Mouse (Mus musculus) forebrain, embryonic 11.5 days (tissue): ENCODE measurements around the gene Fam114a1. TPM values are rescaled to one million over a fixed set of nuclear protein-coding genes. Genes with fewer than 3 reads are reported as not detected.

Source experiments
- ATAC-seq: fragments of 200-750 bp; cut with Nextera tagmentation; replicated peaks from 2 replicates; pipeline ENCODE4 v1.8.0; 2017; ENCODE audit warnings: moderate TSS enrichment; ENCODE audit not compliant: low FRiP score
- DNase-seq: peaks from one replicate; pipeline ENCODE4 v3.0.0-alpha.2; 2017; ENCODE audit warnings: low spot score
- H3K27ac ChIP-seq: fragments of 300-500 bp; sonication (generic); 2 replicates; pipeline ENCODE4 v1.5.1; 2014; ENCODE audit warnings: low read depth, low read length
- H3K27me3 ChIP-seq: fragments of 300-500 bp; sonication (generic); 2 replicates; pipeline ENCODE4 v1.6.1; 2014; ENCODE audit warnings: mild to moderate bottlenecking, low read length, mixed read lengths; ENCODE audit not compliant: control insufficient read depth, insufficient read depth
- H3K36me3 ChIP-seq: fragments of 300-500 bp; sonication (generic); 2 replicates; pipeline ENCODE4 v1.6.1; 2014; ENCODE audit warnings: mild to moderate bottlenecking, low read length, moderate library complexity, mixed read lengths; ENCODE audit not compliant: control insufficient read depth, insufficient read depth
- H3K4me1 ChIP-seq: fragments of 300-500 bp; sonication (generic); replicated peaks from 2 replicates; pipeline ENCODE4 v1.6.1; 2014; ENCODE audit warnings: low read length, mixed read lengths; ENCODE audit not compliant: control insufficient read depth, insufficient read depth
- H3K4me2 ChIP-seq: fragments of 300-500 bp; sonication (generic); 2 replicates; pipeline ENCODE4 v1.6.1; 2014; ENCODE audit warnings: low read depth, mild to moderate bottlenecking, low read length, moderate library complexity, mixed read lengths; ENCODE audit not compliant: severe bottlenecking
- H3K4me3 ChIP-seq: fragments of 300-500 bp; sonication (generic); 2 replicates; pipeline ENCODE4 v1.5.1; 2014; ENCODE audit warnings: low read depth, low read length
- H3K9ac ChIP-seq: fragments of 300-500 bp; sonication (generic); 2 replicates; pipeline ENCODE4 v1.6.1; 2014; ENCODE audit warnings: low read length
- H3K9me3 ChIP-seq: fragments of 300-500 bp; sonication (generic); 2 replicates; pipeline ENCODE4 v1.6.1; 2016; ENCODE audit warnings: low read length, mixed read lengths; ENCODE audit not compliant: control insufficient read depth
- WGBS: fragments of 180-500 bp; shearing (Covaris S2); extraction: QIAGEN DNeasy Blood & Tissue Kit; methylation state at CpG from one replicate; pipeline ENCODE4 v1.1.7; 2014; 5-methylcytosine and 5-hydroxymethylcytosine counted together
- polyA plus RNA-seq: library from polyadenylated mRNA; unstranded; fragments of >200 nt; fragmentation: Nextera tagmentation; extraction: Ambion mirVana; gene quantifications from 2 replicates; pipeline ENCODE4 v1.2.1, GENCODE M21; 2014

Fam114a1 gene
- polyA plus RNA-seq, 1 experiment from 2014 or later, result 16.1 TPM

DNA sequence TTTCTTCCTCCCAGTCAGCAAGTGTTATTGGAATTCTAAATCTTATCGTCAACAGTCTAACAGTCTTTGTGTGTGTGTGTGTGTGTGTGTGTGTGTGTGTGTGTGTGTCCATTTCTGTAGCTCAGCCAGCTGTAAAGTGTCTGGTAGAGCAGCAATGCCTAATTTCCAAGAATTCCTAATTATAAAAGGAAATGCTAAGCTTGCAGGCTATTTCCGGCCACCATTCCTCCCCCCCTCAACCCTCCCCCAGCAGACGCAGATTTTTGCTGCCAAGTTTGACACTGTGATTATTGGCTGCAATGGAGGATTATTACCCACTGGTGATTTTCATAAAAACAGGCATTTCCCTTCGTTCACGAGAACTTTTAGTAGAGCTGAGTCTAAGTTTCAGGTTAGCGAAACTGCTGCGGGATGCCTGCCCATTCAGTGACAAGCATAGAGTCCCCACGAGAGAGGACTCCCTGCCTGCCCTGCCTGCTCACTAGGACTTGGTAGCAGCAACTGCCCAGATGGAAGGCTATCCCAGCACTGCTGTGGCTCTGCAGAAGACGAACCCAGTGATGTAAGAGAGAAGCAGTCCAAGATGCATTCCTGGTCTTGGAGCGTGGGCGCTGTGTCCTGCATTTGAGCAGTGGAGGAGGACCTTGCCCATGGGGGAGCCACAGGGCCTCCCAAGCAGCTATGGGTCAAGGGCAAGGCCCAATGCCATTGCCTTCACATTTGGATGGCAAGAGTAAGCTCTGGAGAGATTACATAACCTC, 69.1 kb downstream of the Fam114a1 start:
- Histone ChIP-seq H3K9me3 (no peaks in the 10 kb centered on the region), H3K27ac (no peak overlapping the region), H3K4me1 (no peaks in the 10 kb centered on the region), H3K4me3 (no peak overlapping the region), H3K4me2 (no peak overlapping the region), H3K27me3 (no peaks in the 10 kb centered on the region), H3K9ac (no peak overlapping the region), H3K36me3 (no peaks in the 10 kb centered on the region)
- DNase-seq (no peak), ATAC-seq (no peak)
- WGBS, result 83% methylated on average over 11 of the region's 11 CpGs

DNA sequence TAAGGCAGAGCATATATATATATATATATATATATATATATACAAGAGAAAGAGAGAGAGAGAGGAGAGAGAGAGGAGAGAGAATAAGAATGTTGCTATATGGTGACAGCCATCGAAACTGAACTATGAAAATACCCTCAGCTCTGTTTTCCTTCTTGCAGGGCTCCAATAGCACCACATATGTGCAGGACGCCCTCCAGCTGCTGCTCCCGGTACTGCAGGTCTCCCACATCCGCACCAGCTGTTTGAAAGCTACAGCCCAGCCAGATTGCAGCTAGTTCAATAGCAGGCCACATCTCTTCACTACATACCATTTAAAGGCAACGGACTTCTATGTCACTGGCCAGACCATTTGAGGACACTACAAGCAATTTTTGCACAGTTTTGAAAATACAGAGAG, 70.6 kb downstream of the Fam114a1 start:
- ATAC-seq, result no peak
- no peak overlapping the region for H3K27ac ChIP-seq
- H3K9me3 ChIP-seq, result no peaks in the 10 kb centered on the region
- no peaks in the 10 kb centered on the region for H3K36me3 ChIP-seq
- H3K27me3 ChIP-seq, result no peaks in the 10 kb centered on the region
- H3K4me2 ChIP-seq, result no peak overlapping the region
- no peak overlapping the region for H3K9ac ChIP-seq
- no peaks in the 10 kb centered on the region for H3K4me1 ChIP-seq
- DNase-seq, result no peak
- 75% methylated on average over 5 of the region's 5 CpGs for WGBS
- no peak overlapping the region for H3K4me3 ChIP-seq

DNA sequence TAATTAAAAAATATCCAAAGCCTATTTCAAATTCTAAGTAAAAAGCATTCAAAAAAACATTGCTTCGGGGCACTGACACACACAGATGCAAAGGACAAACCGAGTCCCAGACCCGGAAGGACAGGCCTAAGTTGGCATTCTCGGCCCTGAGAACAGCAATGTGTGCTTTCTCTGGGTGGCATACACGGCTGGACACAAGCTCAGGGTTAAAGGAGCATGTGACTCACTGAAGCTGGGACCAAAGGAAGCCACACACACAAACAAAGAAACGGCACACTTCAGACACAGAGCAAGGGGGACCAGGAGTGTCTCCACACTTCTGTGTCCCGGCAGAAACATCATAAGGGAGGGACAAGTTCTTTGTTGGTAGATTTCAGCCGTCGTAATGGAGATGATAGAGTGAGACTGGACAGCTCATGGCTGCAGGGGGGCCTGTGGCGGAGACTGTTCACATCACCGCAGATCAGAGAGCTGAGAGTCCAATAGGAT, 73.6 kb downstream of the Fam114a1 start:
- H3K9me3 ChIP-seq, result no peaks in the 10 kb centered on the region
- no peak overlapping the region for H3K4me3 ChIP-seq
- ATAC-seq, result no peak
- WGBS, result 77% methylated on average over 11 of the region's 11 CpGs
- no peaks in the 10 kb centered on the region for H3K4me1 ChIP-seq
- no peak overlapping the region for H3K9ac ChIP-seq
- no peaks in the 10 kb centered on the region for H3K36me3 ChIP-seq
- no peak overlapping the region for H3K27ac ChIP-seq
- no peak for DNase-seq
- H3K4me2 ChIP-seq, result no peak overlapping the region
- no peaks in the 10 kb centered on the region for H3K27me3 ChIP-seq

DNA sequence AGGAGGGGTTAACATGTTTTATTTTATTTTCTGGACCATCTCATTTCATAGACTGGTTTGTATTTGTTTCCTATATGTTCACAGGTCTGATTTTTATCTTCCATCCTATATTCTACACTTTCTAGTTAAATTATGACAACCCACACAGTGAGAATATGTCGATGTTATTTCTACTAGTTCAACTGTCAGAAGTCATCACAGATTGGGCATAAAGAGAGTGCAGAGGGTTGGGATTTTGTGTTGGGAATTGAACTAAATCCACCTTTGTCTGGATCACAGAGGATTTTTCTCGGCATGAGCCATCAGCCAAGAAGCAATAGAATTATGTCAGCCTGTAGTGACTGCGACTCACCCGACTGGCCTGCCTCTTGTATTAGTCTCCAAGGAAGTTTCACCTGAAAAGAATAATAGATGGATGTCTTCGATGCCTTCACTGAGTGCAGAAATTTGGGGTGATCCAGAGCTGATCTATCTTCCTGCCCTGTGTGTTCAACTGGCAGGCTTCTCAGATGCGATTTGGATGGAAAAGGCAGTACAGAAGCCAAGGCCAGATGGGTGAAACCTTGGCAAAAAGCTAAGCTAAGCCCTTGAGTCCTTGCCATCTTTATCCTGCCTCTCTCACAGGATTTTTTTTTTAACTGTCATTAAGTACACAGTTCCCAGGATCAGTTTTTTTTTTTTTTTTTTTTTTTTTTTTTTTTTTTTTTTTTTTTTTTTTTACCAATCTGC, 75.9 kb downstream of the Fam114a1 start:
- H3K9ac ChIP-seq, result no peak overlapping the region
- WGBS, result 73% methylated on average over 6 of the region's 6 CpGs

DNA sequence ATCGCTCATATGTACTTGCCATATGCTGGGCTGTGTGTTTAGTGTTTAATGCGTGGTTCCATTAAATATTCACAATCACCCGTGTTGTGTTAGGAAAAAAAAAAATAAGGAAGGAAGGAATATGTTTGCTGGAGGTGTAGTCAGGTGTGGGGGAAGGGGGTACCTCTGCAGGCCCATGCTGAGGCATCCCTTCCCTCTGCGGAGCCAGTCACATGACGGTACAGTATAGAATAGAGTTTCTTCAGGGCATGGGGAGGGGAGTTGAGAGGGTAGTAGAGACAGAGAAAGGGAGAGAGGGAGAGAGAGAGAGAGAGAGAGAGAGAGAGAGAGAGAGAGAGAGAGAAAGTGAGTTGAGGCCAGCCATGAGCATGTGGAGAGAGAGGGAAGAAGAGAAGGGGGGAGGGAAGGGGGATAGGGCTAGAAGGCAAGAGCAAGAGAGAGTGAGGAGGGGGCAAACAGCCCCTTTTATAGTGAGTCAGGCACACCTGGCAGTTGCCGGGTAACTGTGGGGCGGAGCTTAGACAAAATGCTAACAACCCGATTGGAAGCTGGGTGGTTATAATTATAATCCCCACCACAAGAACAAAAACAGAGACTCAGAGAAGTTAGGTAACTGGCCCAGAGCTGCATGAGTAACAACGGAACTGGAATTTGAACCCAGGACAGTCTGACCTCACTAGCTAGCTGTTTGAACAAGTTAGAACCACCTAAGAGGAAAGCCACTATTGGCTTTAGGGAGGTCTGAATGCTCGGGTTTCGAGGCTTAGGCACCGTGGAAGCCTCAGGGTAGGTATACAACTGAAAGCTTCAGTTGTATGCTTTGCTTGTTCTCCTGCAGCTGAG, 76.8 kb downstream of the Fam114a1 start:
- Histone ChIP-seq H3K4me1 (no peaks in the 10 kb centered on the region; the same call in 1 of the 2 replicates), H3K9ac (no peak overlapping the region), H3K4me3 (no peak overlapping the region), H3K9me3 (no peaks in the 10 kb centered on the region), H3K27me3 (no peaks in the 10 kb centered on the region), H3K27ac (no peak overlapping the region), H3K36me3 (no peaks in the 10 kb centered on the region), H3K4me2 (no peak overlapping the region)
- DNase-seq (no peak), ATAC-seq (no peak)
- 64% methylated on average over 12 of the region's 12 CpGs for WGBS

More for the DNA sequence above, 75.9 kb downstream of the Fam114a1 start:
- no peaks in the 10 kb centered on the region for H3K27me3 ChIP-seq
- H3K9me3 ChIP-seq, result no peaks in the 10 kb centered on the region
- H3K27ac ChIP-seq, result no peak overlapping the region
- H3K36me3 ChIP-seq, result no peaks in the 10 kb centered on the region
- no peak for ATAC-seq
- H3K4me2 ChIP-seq, result no peak overlapping the region
- H3K4me3 ChIP-seq, result no peak overlapping the region
- H3K4me1 ChIP-seq, result no peaks in the 10 kb centered on the region; the same call in 1 of the 2 replicates
- DNase-seq, result no peak

DNA sequence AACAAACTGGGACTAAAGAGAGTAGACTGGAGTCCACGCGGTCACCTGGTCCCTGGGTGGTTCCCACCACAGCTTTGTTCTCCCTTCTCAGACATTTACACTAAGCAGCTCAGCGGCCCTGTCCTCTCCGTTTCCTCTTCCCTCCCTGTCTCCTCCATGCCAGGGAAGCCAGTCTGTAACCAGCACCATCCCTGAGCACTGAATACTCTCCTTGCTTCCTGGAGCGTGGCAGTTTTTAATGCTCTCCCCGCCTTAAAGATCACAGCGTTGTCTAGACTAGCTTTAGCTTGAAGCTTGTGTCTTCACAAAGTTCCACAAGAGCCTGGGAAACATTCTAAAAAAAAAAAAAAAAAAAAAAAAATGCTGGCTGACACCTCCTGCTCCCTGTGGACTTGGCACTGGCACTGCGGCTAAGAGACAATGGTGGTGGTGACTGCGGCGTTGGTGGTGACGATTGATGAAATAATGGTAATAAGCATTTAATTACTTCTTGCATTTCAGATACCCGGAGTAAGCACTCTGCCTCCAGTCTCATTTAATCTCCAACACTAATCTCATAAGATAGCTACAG, 77.5 kb downstream of the Fam114a1 start:
- H3K4me2 ChIP-seq, result no peak overlapping the region
- H3K4me3 ChIP-seq, result no peak overlapping the region
- H3K36me3 ChIP-seq, result no peaks in the 10 kb centered on the region
- H3K9me3 ChIP-seq, result no peaks in the 10 kb centered on the region
- no peak overlapping the region for H3K9ac ChIP-seq
- ATAC-seq, result no peak
- 70% methylated on average over 12 of the region's 12 CpGs for WGBS
- H3K4me1 ChIP-seq, result no peaks in the 10 kb centered on the region; the same call in 1 of the 2 replicates
- DNase-seq, result no peak
- H3K27ac ChIP-seq, result no peak overlapping the region
- no peaks in the 10 kb centered on the region for H3K27me3 ChIP-seq

DNA sequence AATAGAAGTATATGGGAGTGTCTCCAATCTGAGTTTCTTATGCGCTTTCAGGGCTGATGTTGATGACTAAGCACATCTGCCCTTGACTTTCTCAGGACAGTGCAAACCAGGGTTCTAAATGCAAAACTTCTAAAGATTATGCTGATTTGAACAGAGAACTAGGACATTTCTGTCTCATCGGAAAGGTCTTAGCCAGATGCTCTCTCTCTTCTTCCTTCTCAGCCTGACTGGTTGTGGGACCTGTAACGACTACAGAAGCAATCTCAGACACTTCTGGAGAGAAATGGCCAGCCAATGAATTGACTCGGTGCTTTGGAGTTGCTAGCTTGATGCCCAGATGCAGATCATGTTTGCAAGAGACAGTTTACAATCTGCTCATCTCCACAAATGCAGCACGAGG, 80.0 kb downstream of the Fam114a1 start:
- 67% methylated on average over 5 of the region's 5 CpGs for WGBS
- Histone ChIP-seq H3K4me2 (no peak overlapping the region), H3K27me3 (no peaks in the 10 kb centered on the region), H3K36me3 (no peaks in the 10 kb centered on the region), H3K4me3 (no peak overlapping the region), H3K27ac (no peak overlapping the region), H3K9ac (no peak overlapping the region), H3K4me1 (no peaks in the 10 kb centered on the region; the same call in 1 of the 2 replicates), H3K9me3 (no peaks in the 10 kb centered on the region)
- DNase-seq (no peak), ATAC-seq (no peak)

DNA sequence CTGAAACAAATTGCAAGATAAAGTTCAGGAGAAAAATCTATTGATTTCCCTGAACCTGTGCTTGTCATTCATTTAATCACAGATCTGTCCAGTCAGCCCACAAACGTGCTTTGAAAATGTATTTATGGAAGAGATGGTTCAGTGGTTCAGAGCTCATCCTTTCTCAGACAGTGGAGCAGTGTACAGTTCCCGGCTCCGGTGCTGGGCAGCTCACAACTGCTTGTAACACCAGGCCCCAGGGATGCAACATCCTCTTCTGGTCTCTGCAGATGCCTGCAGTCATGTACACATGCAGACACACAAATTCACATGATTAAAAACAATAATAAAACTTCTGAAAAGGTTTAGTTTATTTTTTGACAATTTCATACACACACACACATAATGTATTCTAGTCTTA, 81.6 kb downstream of the Fam114a1 start:
- no peaks in the 10 kb centered on the region for H3K9me3 ChIP-seq
- 79% methylated on average over 3 of the region's 3 CpGs for WGBS
- H3K4me3 ChIP-seq, result no peak overlapping the region
- ATAC-seq (no peak), DNase-seq (no peak)
- H3K4me2 ChIP-seq, result no peak overlapping the region
- no peaks in the 10 kb centered on the region for H3K36me3 ChIP-seq
- H3K9ac ChIP-seq, result no peak overlapping the region
- no peak overlapping the region for H3K27ac ChIP-seq
- no peaks in the 10 kb centered on the region for H3K27me3 ChIP-seq
- no peaks in the 10 kb centered on the region; the same call in 1 of the 2 replicates for H3K4me1 ChIP-seq
